Mouse (Mus musculus): ENCODE measurements at regions not wholly inside any gene's neighbourhood (a gene's known extent, or its start where the extent isn't known, plus 50 kb on each side); places are given as distances from the start of the nearest gene placed in this dataset.
A peak's percentile ranks its signal among the peaks of the same experiment; 100 is the strongest.

DNA sequence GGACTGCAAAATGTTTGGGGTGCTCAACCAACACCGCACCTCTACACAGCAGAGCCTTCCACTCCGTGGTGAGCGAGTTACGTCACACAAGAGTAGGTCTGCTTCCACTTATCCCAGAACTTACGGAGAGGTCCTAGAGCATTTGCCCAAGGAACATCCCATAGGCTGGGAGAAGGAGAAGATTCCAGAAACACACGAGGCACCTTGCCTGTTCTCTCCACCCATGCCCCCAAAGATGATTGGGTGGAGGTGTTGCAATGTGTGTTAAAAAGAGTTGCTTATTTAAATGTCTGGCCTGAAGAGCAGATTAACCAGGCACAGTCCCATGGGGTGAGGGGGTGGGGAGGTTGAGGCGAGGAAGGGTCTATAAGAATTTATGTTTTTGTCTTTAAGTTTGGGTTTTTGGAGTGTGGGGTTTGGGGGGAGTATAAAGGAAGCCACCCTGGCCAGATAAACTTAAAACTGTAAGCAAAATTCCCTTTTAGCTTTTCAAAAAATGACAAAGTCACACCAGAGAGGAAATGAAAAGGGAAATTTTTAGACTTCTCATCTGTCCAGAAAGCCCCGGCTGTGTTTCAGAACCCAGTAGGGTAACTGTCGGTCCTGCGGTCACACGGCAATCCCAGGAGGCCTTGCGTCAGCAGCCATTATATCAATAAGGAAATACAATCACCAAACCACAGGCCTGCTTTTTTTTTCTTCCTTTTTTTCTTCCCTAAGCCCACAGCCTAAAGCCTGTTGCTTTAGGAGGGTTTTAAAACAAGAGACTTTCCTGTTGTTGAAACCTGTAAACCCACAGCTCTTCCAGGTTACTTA, 113.3 kb downstream of the Tomm20 start (continued):
- TF ChIP-seq E2F4 (IDR thresholded peaks at IDR 0.05; ENCODE audit: borderline replicate concordance, low read depth, low read length) (no peak), USF2 (IDR thresholded peaks at IDR 0.05; ENCODE audit: borderline replicate concordance in 1 of 2, insufficient read depth in 1 of 2, low read depth in 1 of 2, low read length in 2 of 2) (no peak), MYC (IDR thresholded peaks at IDR 0.05; ENCODE audit: low read depth, low read length) (peak; percentile 70), JUND (IDR thresholded peaks at IDR 0.05; ENCODE audit: low read depth, low read length) (0 out of 2 replicates have a peak, but pooled peaks have one; percentile 23), NELFE (IDR thresholded peaks at IDR 0.05; ENCODE audit: low read depth, low read length) (peak; percentile 52), GATA1 (IDR thresholded peaks at IDR 0.05; ENCODE audit: low read depth, low read length) (peak; percentile 53; the same call in 1 of the 2 replicates), EP300 (IDR thresholded peaks at IDR 0.05; ENCODE audit: low read depth in 1 of 2, low read length in 2 of 2) (peak; percentile 81 to 89), CHD2 (IDR thresholded peaks at IDR 0.05; ENCODE audit: low read length) (no peak; the same call in 1 of the 2 replicates), GABPA (IDR thresholded peaks at IDR 0.05; ENCODE audit: low read depth, low read length) (no peak; the same call in none of the 2 replicates), ETS1 (IDR thresholded peaks at IDR 0.05; ENCODE audit: low read depth, low read length) (peak; percentile 96), POLR2AphosphoS5 (IDR thresholded peaks at IDR 0.05; ENCODE audit: borderline replicate concordance, low read depth, low read length) (no peak), TAL1 (IDR thresholded peaks at IDR 0.05; ENCODE audit: low read length) (no peak; the same call in 1 of the 2 replicates), CHD1 (IDR thresholded peaks at IDR 0.05; ENCODE audit: low read depth, low read length) (no peak; the same call in 1 of the 2 replicates), TCF12 (IDR thresholded peaks at IDR 0.05; ENCODE audit: low read depth, low read length) (peak; percentile 83), NRF1 (IDR thresholded peaks at IDR 0.05; ENCODE audit: insufficient read depth, low read depth, low read length, poor library complexity, severe bottlenecking) (no peak), BHLHE40 (IDR thresholded peaks at IDR 0.05; ENCODE audit: borderline replicate concordance, low read depth, low read length) (no peak), POLR2AphosphoS2 (IDR thresholded peaks at IDR 0.05; ENCODE audit: low read length) (no peak; the same call in 1 of the 2 replicates), TBP (IDR thresholded peaks at IDR 0.05; ENCODE audit: low read depth, low read length) (peak; percentile 81), MAZ (IDR thresholded peaks at IDR 0.05; ENCODE audit: low read depth, low read length) (no peak; the same call in 1 of the 2 replicates), ZNF384 (IDR thresholded peaks at IDR 0.05; ENCODE audit: low read depth, low read length) (peak; percentile 98), ZMIZ1 (IDR thresholded peaks at IDR 0.05; ENCODE audit: low read depth, low read length) (no peak), MYB (IDR thresholded peaks at IDR 0.05; ENCODE audit: low read depth, low read length) (peak; percentile 80), RAD21 (IDR thresholded peaks at IDR 0.05; ENCODE audit: low read depth, low read length) (no peak)
